Mouse (Mus musculus) heart, postnatal 0 days (tissue): Measurements from ENCODE around the gene Plcb1. TPM values are rescaled to one million over a fixed set of nuclear protein-coding genes. Genes with fewer than 3 reads are reported as not detected.

Experiments used
- ATAC-seq: fragments of 200-750 bp; cut with Nextera tagmentation; 2 replicates; pipeline ENCODE4 v1.8.0; 2017; ENCODE audit warnings: low read depth, moderate number of reproducible peaks, moderate library complexity; ENCODE audit not compliant: insufficient read depth
- DNase-seq: peaks from one replicate; pipeline ENCODE4 v3.0.0-alpha.2; 2016; ENCODE audit warnings: low spot score
- H3K27ac ChIP-seq: fragments of 300-500 bp; sonication (generic); 2 replicates; pipeline ENCODE4 v1.5.1; 2014; ENCODE audit warnings: low read depth, mild to moderate bottlenecking
- H3K27me3 ChIP-seq: fragments of 300-500 bp; sonication (generic); 2 replicates; pipeline ENCODE4 v1.6.1; 2014; ENCODE audit warnings: low read length, mixed read lengths; ENCODE audit not compliant: control insufficient read depth, insufficient read depth
- H3K36me3 ChIP-seq: fragments of 300-500 bp; sonication (generic); replicated peaks from 2 replicates; pipeline ENCODE4 v1.6.1; 2014; ENCODE audit warnings: low read length, mixed read lengths; ENCODE audit not compliant: control insufficient read depth, insufficient read depth
- H3K4me1 ChIP-seq: fragments of 300-500 bp; sonication (generic); 2 replicates; pipeline ENCODE4 v1.6.1; 2014; ENCODE audit warnings: antibody characterized with exemption; ENCODE audit not compliant: control insufficient read depth, insufficient read depth
- H3K4me2 ChIP-seq: fragments of 300-500 bp; sonication (generic); 2 replicates; pipeline ENCODE4 v1.6.1; 2014; ENCODE audit warnings: low read depth, mild to moderate bottlenecking, low read length, moderate library complexity
- H3K4me3 ChIP-seq: fragments of 300-500 bp; sonication (generic); 2 replicates; pipeline ENCODE4 v1.5.1; 2014; ENCODE audit warnings: low read depth, low read length
- H3K9ac ChIP-seq: fragments of 300-500 bp; sonication (generic); replicated peaks from 2 replicates; pipeline ENCODE4 v1.6.1; 2014; ENCODE audit warnings: low read depth, low read length, mixed read lengths
- H3K9me3 ChIP-seq: fragments of 300-500 bp; sonication (generic); replicated peaks from 2 replicates; pipeline ENCODE4 v1.6.1; 2016; ENCODE audit warnings: low read length; ENCODE audit not compliant: control insufficient read depth
- CTCF ChIP-seq: IDR thresholded peaks from 2 replicates; pipeline ENCODE4 v1.5.1; 2016; ENCODE audit warnings: antibody characterized with exemption, control low read depth, low read depth
- EP300 ChIP-seq: IDR thresholded peaks from 2 replicates; pipeline ENCODE4 v1.6.1; 2016; ENCODE audit warnings: antibody characterized with exemption, low read depth
- WGBS: fragments of 180-500 bp; shearing (Covaris S2); extraction: QIAGEN DNeasy Blood & Tissue Kit; methylation state at CpG from one replicate; pipeline ENCODE4 v1.1.7; 2014; 5-methylcytosine and 5-hydroxymethylcytosine counted together
- polyA plus RNA-seq: library from polyadenylated mRNA; unstranded; fragments of >200 nt; fragmentation: Nextera tagmentation; extraction: Ambion mirVana; gene quantifications from 2 replicates; pipeline ENCODE4 v1.2.1, GENCODE M21; 2015
- total RNA-seq: library from RNA; depleted of rRNA; stranded (reverse); fragments of >200 nt; gene quantifications from 2 replicates; pipeline ENCODE4 v1.2.3, GENCODE M21; 2014; ENCODE audit warnings: low replicate concordance

The Plcb1 gene
- total and polyA plus RNA-seq, 2 experiments from 2014 or later = 3.4 to 3.5 TPM

DNA sequence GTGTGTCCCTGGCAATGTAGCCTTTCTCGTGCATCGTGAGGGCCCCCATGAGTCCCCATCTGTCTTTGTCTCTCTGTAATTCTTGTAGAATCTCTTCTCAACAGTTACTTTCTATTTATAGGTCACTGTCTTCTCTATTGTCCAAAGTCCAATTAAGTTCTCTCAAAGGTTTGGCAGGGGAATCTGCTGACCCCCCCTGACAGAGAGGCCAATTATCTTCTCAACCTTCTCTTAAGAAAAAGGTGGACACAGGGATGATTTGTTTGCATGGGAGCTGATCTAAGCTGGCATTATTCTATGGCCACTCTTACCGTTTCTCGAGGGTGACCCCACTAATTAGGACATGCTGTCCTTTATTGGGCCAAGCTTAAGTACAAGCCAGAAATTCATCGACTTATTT is 633.4 kb downstream of the Plcb1 start:
- TF ChIP-seq EP300 (no peak), CTCF (no peak)
- DNase-seq = no peak
- Histone ChIP-seq H3K9ac (no peak overlapping the region), H3K4me1 (no peaks in the 10 kb centered on the region), H3K4me3 (no peak overlapping the region), H3K27ac (no peak overlapping the region), H3K36me3 (no peaks in the 10 kb centered on the region), H3K27me3 (no peaks in the 10 kb centered on the region), H3K4me2 (no peak overlapping the region), H3K9me3 (no peaks in the 10 kb centered on the region)
- WGBS = 69% methylated on average over 5 of the region's 5 CpGs
- no peak for ATAC-seq

DNA sequence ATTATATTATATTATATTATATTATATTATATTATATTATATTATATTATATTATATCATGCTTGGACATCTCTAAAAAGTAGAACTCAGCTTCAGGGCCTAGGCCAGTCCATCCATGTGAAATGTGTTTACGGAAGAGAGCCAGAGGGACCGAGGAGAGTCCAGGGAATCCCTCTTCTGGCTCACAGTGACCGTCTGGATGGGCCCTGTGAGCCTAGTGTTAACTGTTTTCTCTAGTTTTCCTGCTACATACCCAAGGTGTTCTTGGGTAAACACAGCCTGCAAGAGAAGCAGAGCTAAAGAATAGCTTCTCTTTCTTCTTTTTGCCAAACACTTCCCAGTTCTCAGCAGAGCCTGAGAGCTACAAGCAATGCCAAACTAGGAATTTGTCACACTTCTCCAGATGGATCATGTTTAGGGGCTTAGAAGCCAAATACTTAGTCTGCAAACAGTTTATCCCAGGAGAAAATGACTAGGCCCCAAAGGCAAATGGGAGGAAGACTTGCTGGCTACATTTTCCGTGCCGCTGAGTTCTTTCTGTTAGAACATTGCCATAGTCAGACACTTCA is 649.2 kb downstream of the Plcb1 start:
- Histone ChIP-seq H3K9me3 (no peaks in the 10 kb centered on the region), H3K27me3 (no peaks in the 10 kb centered on the region), H3K27ac (no peak overlapping the region), H3K9ac (no peak overlapping the region), H3K36me3 (no peaks in the 10 kb centered on the region), H3K4me1 (peaks cover 3% of the 10 kb centered on the region; the same call in 1 of the 2 replicates), H3K4me2 (no peak overlapping the region), H3K4me3 (no peak overlapping the region)
- TF ChIP-seq EP300 = no peak
- no peak for TF ChIP-seq CTCF
- no peak for ATAC-seq
- 89% methylated on average over 5 of the region's 5 CpGs for WGBS
- no peak for DNase-seq

DNA sequence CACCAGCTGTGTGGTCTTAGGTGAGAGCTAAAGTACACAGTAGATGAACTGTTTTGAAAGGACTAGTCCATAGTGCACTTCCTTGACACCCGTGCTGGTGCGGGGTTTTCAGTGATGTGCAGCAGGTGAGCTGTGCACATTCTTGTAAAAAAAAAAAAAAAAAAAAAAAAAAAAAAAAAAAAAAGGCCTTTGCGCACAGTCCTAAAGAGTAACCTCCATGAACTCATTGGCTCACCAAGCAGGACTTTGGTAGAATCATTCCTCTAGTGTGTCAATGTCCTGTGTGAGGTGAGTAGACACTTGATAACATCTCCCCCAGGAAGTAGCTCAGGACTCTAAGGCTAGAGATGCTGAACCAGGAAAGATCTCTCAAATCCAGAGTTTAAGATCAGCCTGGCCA is 653.2 kb downstream of the Plcb1 start:
- DNase-seq (no peak), ATAC-seq (no peak)
- Histone ChIP-seq H3K4me1 (peaks cover 7% of the 10 kb centered on the region; the same call in 1 of the 2 replicates), H3K36me3 (no peaks in the 10 kb centered on the region), H3K9ac (no peak overlapping the region), H3K4me2 (no peak overlapping the region), H3K27me3 (no peaks in the 10 kb centered on the region), H3K4me3 (no peak overlapping the region), H3K27ac (no peak overlapping the region), H3K9me3 (no peaks in the 10 kb centered on the region)
- WGBS = 85% methylated on average over 3 of the region's 3 CpGs
- TF ChIP-seq EP300 = no peak
- TF ChIP-seq CTCF = no peak

DNA sequence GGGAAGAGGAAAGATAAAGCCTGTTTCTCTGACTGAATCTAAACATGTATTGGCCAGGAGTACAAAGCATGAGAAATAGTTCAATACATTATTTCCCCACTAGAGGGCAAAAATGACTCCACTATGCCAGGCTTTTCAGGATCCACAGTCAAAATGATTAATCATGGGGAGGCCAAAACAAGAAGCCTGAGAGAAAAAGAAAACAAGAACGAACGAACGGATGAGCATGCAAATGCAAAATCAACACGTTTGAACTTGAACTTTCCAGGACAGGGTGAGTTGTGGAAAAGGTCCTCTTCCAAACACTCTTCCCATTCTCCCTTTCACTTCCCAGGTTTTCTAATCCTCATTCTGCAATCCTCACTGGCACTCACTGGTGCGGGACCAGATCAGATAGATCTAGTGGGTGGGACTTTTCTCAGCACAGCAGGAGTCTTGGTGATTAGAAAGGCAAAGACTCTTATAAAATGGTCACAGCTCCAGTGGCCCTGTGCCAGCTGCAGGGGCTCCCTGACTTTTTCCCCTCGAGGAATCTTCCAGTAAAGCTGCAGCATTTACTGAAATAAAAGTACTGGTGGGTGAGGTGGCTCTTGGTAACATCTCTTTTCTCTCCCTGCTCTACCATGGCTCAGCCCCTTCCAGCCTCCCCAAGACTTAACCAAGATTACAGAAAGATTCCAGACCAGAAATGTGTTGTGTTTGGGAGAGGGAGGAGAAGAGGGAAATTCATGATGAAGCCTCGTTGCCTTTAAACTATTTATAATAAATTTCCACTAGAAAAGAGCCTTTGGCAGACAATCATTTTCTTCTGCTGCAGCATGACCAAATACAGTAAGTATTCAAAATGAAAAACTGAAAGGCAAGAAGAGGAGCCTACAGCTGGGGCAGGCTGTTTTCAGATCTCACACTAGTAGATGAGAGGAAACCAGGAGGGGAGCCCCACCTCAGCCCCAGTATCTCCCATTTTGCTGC is 654.0 kb downstream of the Plcb1 start:
- Histone ChIP-seq H3K9ac (peak overlapping the region; percentile 28), H3K4me2 (peak overlapping the region; percentile 54), H3K27ac (peak overlapping the region; percentile 68), H3K27me3 (no peaks in the 10 kb centered on the region), H3K4me3 (peak overlapping the region; percentile 30), H3K4me1 (peaks cover 7% of the 10 kb centered on the region; the same call in 1 of the 2 replicates), H3K36me3 (no peaks in the 10 kb centered on the region), H3K9me3 (no peaks in the 10 kb centered on the region)
- peak; percentile 75 for ATAC-seq
- TF ChIP-seq CTCF = peak; percentile 78
- 0 out of 2 replicates have a peak, but pooled peaks have one; percentile 57 for TF ChIP-seq EP300
- 9% methylated on average over 7 of the region's 7 CpGs for WGBS
- DNase-seq = peak; percentile 78

DNA sequence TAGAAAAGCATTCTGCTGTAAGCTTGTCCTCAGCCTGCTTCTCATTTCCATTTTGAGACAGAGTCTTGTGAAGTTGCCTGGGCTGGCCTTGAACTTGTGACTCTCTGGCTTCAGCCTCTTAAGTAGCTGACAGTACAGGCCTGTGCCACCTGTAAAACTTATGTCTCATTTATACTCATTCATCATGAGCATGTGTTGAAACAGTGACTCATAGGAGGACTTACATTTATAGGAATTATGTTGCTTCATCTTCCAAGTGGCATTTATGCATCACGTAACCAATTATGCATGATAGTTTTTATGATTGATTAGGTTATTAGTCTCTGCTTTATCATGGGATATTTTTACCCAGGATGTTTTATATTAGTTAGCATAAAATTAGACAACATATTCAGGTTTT is 667.7 kb downstream of the Plcb1 start:
- Histone ChIP-seq H3K27ac (no peak overlapping the region), H3K36me3 (no peaks in the 10 kb centered on the region), H3K9me3 (no peaks in the 10 kb centered on the region), H3K4me2 (no peak overlapping the region), H3K4me3 (no peak overlapping the region), H3K4me1 (no peaks in the 10 kb centered on the region), H3K27me3 (no peaks in the 10 kb centered on the region), H3K9ac (no peak overlapping the region)
- 95% methylated on average over 1 of the region's 1 CpGs for WGBS
- ATAC-seq = no peak
- no peak for TF ChIP-seq EP300
- no peak for TF ChIP-seq CTCF
- no peak for DNase-seq
